ENCODE assay signal across 18 mouse cellular contexts in the genomic region with DNA sequence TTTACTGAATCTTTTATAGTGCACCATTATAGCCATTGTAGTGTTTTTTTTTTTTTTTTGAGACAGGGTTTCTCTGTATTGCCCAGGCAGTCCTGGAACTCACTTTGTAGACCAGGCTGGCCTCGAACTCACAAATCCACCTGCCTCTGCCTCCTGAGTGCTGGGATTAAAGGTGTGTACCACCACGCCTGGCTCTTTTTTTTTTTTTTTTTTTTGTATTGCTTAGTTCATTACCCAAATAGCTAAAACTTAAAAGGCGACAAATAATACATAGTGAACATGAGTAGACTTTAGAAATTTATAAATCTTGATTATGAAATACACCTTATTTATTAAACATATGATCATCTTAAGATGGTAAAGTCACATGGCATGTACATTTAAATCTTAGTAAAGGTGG. TPM values are rescaled to one million over a fixed set of nuclear protein-coding genes. Genes with fewer than 3 reads are reported as not detected.
DNase-seq lines count a peak whose midpoint lies in the region; ATAC-seq and TF ChIP-seq lines count a peak whose summit lies in the region.
"Had no signal": no experiment of that assay in that cellular context is flagged by ENCODE, and none has a peak within 500 bp of the region (broad histone marks: within the 10 kb centered on the region; RNA-seq: fewer than 3 reads in every experiment).

No protein-coding gene starts in this region.

- H3K4me3 ChIP-seq in intestine, embryonic 14.5 days (ENCODE audit: low read depth, low read length) = no peak overlapping the region
- H3K4me3 ChIP-seq in intestine, postnatal 0 days (ENCODE audit: low read depth, low read length) = no peak overlapping the region
- no peak overlapping the region for H3K4me3 ChIP-seq in CH12.LX (replicated peaks in 1 of 3; ENCODE audit: low read depth in 2 of 3, low read length in 2 of 3, poor library complexity in 1 of 3)
- H3K4me3 ChIP-seq in embryonic facial prominence, embryonic 13.5 days = no peak overlapping the region
- peak overlapping the region; percentile 50; the same call in 1 of the 2 replicates for H3K4me3 ChIP-seq in liver, postnatal 0 days (ENCODE audit: low read depth, low read length)
- no peak overlapping the region for H3K4me3 ChIP-seq in kidney, embryonic 15.5 days (replicated peaks)

- no peaks in the 10 kb centered on the region for H3K9me3 ChIP-seq in intestine, embryonic 14.5 days (ENCODE audit: control insufficient read depth, low read length)
- no peaks in the 10 kb centered on the region for H3K9me3 ChIP-seq in intestine, postnatal 0 days (ENCODE audit: control insufficient read depth)
- H3K9me3 ChIP-seq in CH12.LX (replicated peaks; ENCODE audit: low read length) = no peaks in the 10 kb centered on the region
- no peaks in the 10 kb centered on the region for H3K9me3 ChIP-seq in embryonic facial prominence, embryonic 13.5 days
- no peaks in the 10 kb centered on the region for H3K9me3 ChIP-seq in liver, postnatal 0 days (ENCODE audit: low read length)
- H3K9me3 ChIP-seq in kidney, embryonic 15.5 days (replicated peaks) = no peaks in the 10 kb centered on the region
- H3K9me3 ChIP-seq: embryonic facial prominence, embryonic 12.5 days; heart, embryonic 12.5 days; hindbrain, embryonic 15.5 days had no signal

- TF ChIP-seq EP300 in CH12.LX (IDR thresholded peaks at IDR 0.05; ENCODE audit: low read length) = no peak
- TF ChIP-seq EP300 in liver, postnatal 0 days (IDR thresholded peaks at IDR 0.05; ENCODE audit: low read depth) = no peak

- peak overlapping the region; percentile 94 for H3K4me2 ChIP-seq in intestine, embryonic 14.5 days (ENCODE audit: low read length)
- no peak overlapping the region for H3K4me2 ChIP-seq in intestine, postnatal 0 days (replicated peaks; ENCODE audit: low read depth)
- peak overlapping the region; percentile 56; the same call in 1 of the 2 replicates for H3K4me2 ChIP-seq in CH12.LX (ENCODE audit: insufficient read depth, low read depth, poor library complexity, severe bottlenecking)
- H3K4me2 ChIP-seq in embryonic facial prominence, embryonic 13.5 days = peak overlapping the region; percentile 68; the same call in 1 of the 2 replicates
- 0 out of 2 replicates have a peak overlapping the region, but pooled peaks have one; percentile 77 for H3K4me2 ChIP-seq in liver, postnatal 0 days (ENCODE audit: low read depth, low read length)
- H3K4me2 ChIP-seq in kidney, embryonic 15.5 days = no peak overlapping the region

- WGBS in intestine, embryonic 14.5 days = 78% methylated on average over 3 of the region's 3 CpGs
- WGBS in intestine, postnatal 0 days = 81% methylated on average over 3 of the region's 3 CpGs
- 71% methylated on average over 3 of the region's 3 CpGs for WGBS in embryonic facial prominence, embryonic 13.5 days
- 81% methylated on average over 3 of the region's 3 CpGs for WGBS in liver, postnatal 0 days (ENCODE audit: insufficient replicate concordance)
- WGBS in kidney, embryonic 15.5 days = 87% methylated on average over 3 of the region's 3 CpGs

- dilution Hi-C loops in CH12.LX (cut with MboI; ENCODE audit: extremely low pct_ligation_motif_present, extremely low pct_unique_long_range_greater_than_20kb, low sequenced_read_pairs) = no loop called here

- no peak for TF ChIP-seq POLR2A in CH12.LX (IDR thresholded peaks at IDR 0.05; ENCODE audit: low read depth, low read length)

- no peak overlapping the region for H3K9ac ChIP-seq in intestine, embryonic 14.5 days (ENCODE audit: low read length)
- no peak overlapping the region for H3K9ac ChIP-seq in intestine, postnatal 0 days (ENCODE audit: low read depth, low read length)
- peak overlapping the region; percentile 97; the same call in 1 of the 2 replicates for H3K9ac ChIP-seq in CH12.LX (ENCODE audit: insufficient read depth, low read depth)
- no peak overlapping the region for H3K9ac ChIP-seq in embryonic facial prominence, embryonic 13.5 days
- H3K9ac ChIP-seq in liver, postnatal 0 days (replicated peaks) = no peak overlapping the region
- H3K9ac ChIP-seq in kidney, embryonic 15.5 days = no peak overlapping the region
- H3K9ac ChIP-seq: hindbrain, embryonic 15.5 days had no signal

- no peak for ATAC-seq in intestine, embryonic 14.5 days (replicated peaks; ENCODE audit: low FRiP score, low TSS enrichment, low read depth)
- ATAC-seq in intestine, postnatal 0 days = no peak
- no peak for ATAC-seq in embryonic facial prominence, embryonic 13.5 days (ENCODE audit: insufficient number of reproducible peaks, insufficient read depth, low FRiP score, low TSS enrichment, low read depth)
- ATAC-seq in liver, postnatal 0 days = no peak
- no peak for ATAC-seq in kidney, embryonic 15.5 days (replicated peaks; ENCODE audit: low FRiP score)
- ATAC-seq: intestine, embryonic 16.5 days; Patski had no signal

- H3K27ac ChIP-seq in intestine, embryonic 14.5 days (ENCODE audit: low read depth) = no peak overlapping the region
- H3K27ac ChIP-seq in intestine, postnatal 0 days (ENCODE audit: low read depth, low read length) = no peak overlapping the region
- H3K27ac ChIP-seq in CH12.LX (ENCODE audit: insufficient read depth, low read depth) = no peak overlapping the region
- H3K27ac ChIP-seq in embryonic facial prominence, embryonic 13.5 days = no peak overlapping the region
- H3K27ac ChIP-seq in liver, postnatal 0 days (ENCODE audit: low read depth) = no peak overlapping the region
- no peak overlapping the region for H3K27ac ChIP-seq in kidney, embryonic 15.5 days
- H3K27ac ChIP-seq: hindbrain, embryonic 15.5 days had no signal

- H3K4me1 ChIP-seq in intestine, embryonic 14.5 days (replicated peaks; ENCODE audit: control insufficient read depth, insufficient read depth, low read length) = peaks cover 3% of the 10 kb centered on the region; the same call in 1 of the 2 replicates
- H3K4me1 ChIP-seq in intestine, postnatal 0 days (replicated peaks; ENCODE audit: control insufficient read depth, insufficient read depth, low read length) = no peaks in the 10 kb centered on the region; the same call in none of the 2 replicates
- H3K4me1 ChIP-seq in CH12.LX (ENCODE audit: control insufficient read depth in 1 of 2, insufficient read depth in 2 of 2) = peaks cover 7 to 44% of the 10 kb centered on the region in 2 experiments; a peak in 3 of 4 replicates
- H3K4me1 ChIP-seq in embryonic facial prominence, embryonic 13.5 days = peaks cover 10% of the 10 kb centered on the region
- peaks cover 7% of the 10 kb centered on the region; the same call in 1 of the 2 replicates for H3K4me1 ChIP-seq in liver, postnatal 0 days (ENCODE audit: insufficient read depth)
- peaks cover 28% of the 10 kb centered on the region for H3K4me1 ChIP-seq in kidney, embryonic 15.5 days

- DNase-seq in intestine, embryonic 14.5 days (ENCODE audit: low spot score) = no peak
- no peak for DNase-seq in CH12.LX (ENCODE audit: extremely low read depth)
- DNase-seq in liver, postnatal 0 days = no peak
- no peak for DNase-seq in kidney, postnatal 10 days
- DNase-seq: adrenal gland, adult 8-10 months; cerebellum, adult 9-10 months; heart, postnatal 4 days; thymus, postnatal 4 days had no signal

- no peaks in the 10 kb centered on the region for H3K36me3 ChIP-seq in intestine, embryonic 14.5 days (ENCODE audit: control insufficient read depth, insufficient read depth, low read length)
- H3K36me3 ChIP-seq in intestine, postnatal 0 days (ENCODE audit: control insufficient read depth, insufficient read depth) = no peaks in the 10 kb centered on the region
- H3K36me3 ChIP-seq in CH12.LX (replicated peaks in 1 of 2; ENCODE audit: control insufficient read depth in 1 of 2, insufficient read depth in 1 of 2, low read length in 1 of 2) = no peaks in the 10 kb centered on the region
- no peaks in the 10 kb centered on the region for H3K36me3 ChIP-seq in embryonic facial prominence, embryonic 13.5 days
- no peaks in the 10 kb centered on the region for H3K36me3 ChIP-seq in liver, postnatal 0 days (replicated peaks; ENCODE audit: insufficient read depth, low read length)
- H3K36me3 ChIP-seq in kidney, embryonic 15.5 days = no peaks in the 10 kb centered on the region
- H3K36me3 ChIP-seq: embryonic facial prominence, embryonic 12.5 days; heart, embryonic 12.5 days; hindbrain, embryonic 15.5 days had no signal

- H3K79me2 ChIP-seq in CH12.LX (replicated peaks; ENCODE audit: control insufficient read depth, extremely low read depth, insufficient read depth, poor library complexity, severe bottlenecking) = no peaks in the 10 kb centered on the region

- TF ChIP-seq RAD21 in CH12.LX (IDR thresholded peaks at IDR 0.05; ENCODE audit: low read depth, low read length) = no peak

- no peaks in the 10 kb centered on the region for H3K27me3 ChIP-seq in intestine, embryonic 14.5 days (replicated peaks; ENCODE audit: control insufficient read depth, insufficient read depth, low read length)
- H3K27me3 ChIP-seq in intestine, postnatal 0 days (replicated peaks; ENCODE audit: control insufficient read depth, insufficient read depth, low read length) = no peaks in the 10 kb centered on the region
- no peaks in the 10 kb centered on the region for H3K27me3 ChIP-seq in CH12.LX (replicated peaks)
- no peaks in the 10 kb centered on the region for H3K27me3 ChIP-seq in embryonic facial prominence, embryonic 13.5 days
- no peaks in the 10 kb centered on the region for H3K27me3 ChIP-seq in liver, postnatal 0 days (ENCODE audit: insufficient read depth, low read length)
- no peaks in the 10 kb centered on the region for H3K27me3 ChIP-seq in kidney, embryonic 15.5 days
- H3K27me3 ChIP-seq: embryonic facial prominence, embryonic 12.5 days; heart, embryonic 12.5 days; hindbrain, embryonic 15.5 days; Patski had no signal

- no peak for TF ChIP-seq CTCF in intestine, postnatal 0 days (IDR thresholded peaks at IDR 0.05; ENCODE audit: low read depth)
- TF ChIP-seq CTCF in CH12.LX (conservative IDR thresholded peaks at IDR 0.05 in 1 of 2, IDR thresholded peaks at IDR 0.05 in 1 of 2; ENCODE audit: low read depth in 2 of 2, low read length in 2 of 2) = no peak
- no peak for TF ChIP-seq CTCF in liver, postnatal 0 days (IDR thresholded peaks at IDR 0.05; ENCODE audit: low read depth)

- in situ Hi-C loops in CH12.LX (cut with MboI; ENCODE audit: low pct_ligation_motif_present, low pct_unique_long_range_greater_than_20kb, low sequenced_read_pairs) = no loop called here

RNA-seq across cellular contexts. Expression of gene Hist1h2bh, which starts 1.7 kb away (rescaled TPM):
- 0.47 and 1.1 TPM in 2 replicates for polyA plus RNA-seq in intestine, embryonic 14.5 days (2014; fragmentation: Nextera tagmentation; extraction: Ambion mirVana)
- polyA plus RNA-seq in intestine, postnatal 0 days (2015; fragmentation: Nextera tagmentation; extraction: Ambion mirVana) = 0.18 and 0.23 TPM in 2 replicates
- total RNA-seq in CH12.LX (2012; rRNA removed) (261 and 290 TPM in 2 replicates), CH12.LX (2014; rRNA removed) (5.7 and 8.0 TPM in 2 replicates)
- polyA plus RNA-seq in CH12.LX (2012; ENCODE audit: insufficient read length, low read depth) = 0.56 and 0.77 TPM in 2 replicates
- 0.98 and 1.4 TPM in 2 replicates for polyA plus RNA-seq in embryonic facial prominence, embryonic 13.5 days (2015; fragmentation: Nextera tagmentation; extraction: Ambion mirVana)
- polyA plus RNA-seq in liver, postnatal 0 days (2015; fragmentation: Nextera tagmentation; extraction: Ambion mirVana) = 0.58 and 0.64 TPM in 2 replicates
- polyA plus RNA-seq in kidney, embryonic 15.5 days (2015; fragmentation: Nextera tagmentation; extraction: Ambion mirVana) = 0.91 and 1.1 TPM in 2 replicates

RNA-seq across cellular contexts. Expression of gene Hist1h3f, which starts 2.4 kb away (rescaled TPM):
- 1.1 and 1.2 TPM in 2 replicates for polyA plus RNA-seq in intestine, embryonic 14.5 days (2014; fragmentation: Nextera tagmentation; extraction: Ambion mirVana)
- polyA plus RNA-seq in intestine, postnatal 0 days (2015; fragmentation: Nextera tagmentation; extraction: Ambion mirVana) = 0.37 TPM in 1 of 2 replicates, not detected in the other
- 553 and 608 TPM in 2 replicates for total RNA-seq in CH12.LX (2012; rRNA removed)
- 5.1 and 8.0 TPM in 2 replicates for total RNA-seq in CH12.LX (2014; rRNA removed)
- polyA plus RNA-seq in CH12.LX (2012; ENCODE audit: insufficient read length, low read depth) = 0.23 and 0.30 TPM in 2 replicates
- polyA plus RNA-seq in embryonic facial prominence, embryonic 13.5 days (2015; fragmentation: Nextera tagmentation; extraction: Ambion mirVana) = 1.2 and 1.3 TPM in 2 replicates
- 1.3 and 1.5 TPM in 2 replicates for polyA plus RNA-seq in liver, postnatal 0 days (2015; fragmentation: Nextera tagmentation; extraction: Ambion mirVana)
- polyA plus RNA-seq in kidney, embryonic 15.5 days (2015; fragmentation: Nextera tagmentation; extraction: Ambion mirVana) = 0.86 and 1.3 TPM in 2 replicates

RNA-seq across cellular contexts. Expression of gene Hist1h3g, which starts 6.3 kb away (rescaled TPM):
- 6.1 and 8.1 TPM in 2 replicates for polyA plus RNA-seq in intestine, embryonic 14.5 days (2014; fragmentation: Nextera tagmentation; extraction: Ambion mirVana)
- polyA plus RNA-seq in intestine, postnatal 0 days (2015; fragmentation: Nextera tagmentation; extraction: Ambion mirVana) = 1.2 and 2.1 TPM in 2 replicates
- total RNA-seq in CH12.LX (2012; rRNA removed) (608 and 749 TPM in 2 replicates), CH12.LX (2014; rRNA removed) (50.1 and 75.3 TPM in 2 replicates)
- 3.4 and 3.6 TPM in 2 replicates for polyA plus RNA-seq in CH12.LX (2012; ENCODE audit: insufficient read length, low read depth)
- 5.3 and 6.7 TPM in 2 replicates for polyA plus RNA-seq in embryonic facial prominence, embryonic 13.5 days (2015; fragmentation: Nextera tagmentation; extraction: Ambion mirVana)
- 3.7 and 6.3 TPM in 2 replicates for polyA plus RNA-seq in liver, postnatal 0 days (2015; fragmentation: Nextera tagmentation; extraction: Ambion mirVana)
- 6.6 and 6.9 TPM in 2 replicates for polyA plus RNA-seq in kidney, embryonic 15.5 days (2015; fragmentation: Nextera tagmentation; extraction: Ambion mirVana)
- polyA plus RNA-seq: midbrain, postnatal 0 days had no signal

RNA-seq across cellular contexts. Expression of gene Hist1h2af, which starts 7.8 kb away (rescaled TPM):
- 12.1 and 15.7 TPM in 2 replicates for polyA plus RNA-seq in intestine, embryonic 14.5 days (2014; fragmentation: Nextera tagmentation; extraction: Ambion mirVana)
- 2.7 and 3.0 TPM in 2 replicates for polyA plus RNA-seq in intestine, postnatal 0 days (2015; fragmentation: Nextera tagmentation; extraction: Ambion mirVana)
- 824 and 932 TPM in 2 replicates for total RNA-seq in CH12.LX (2012; rRNA removed)
- total RNA-seq in CH12.LX (2014; rRNA removed) = 45.2 and 57.1 TPM in 2 replicates
- polyA plus RNA-seq in CH12.LX (2012; ENCODE audit: insufficient read length, low read depth) = 68.6 and 97.0 TPM in 2 replicates
- polyA plus RNA-seq in embryonic facial prominence, embryonic 13.5 days (2015; fragmentation: Nextera tagmentation; extraction: Ambion mirVana) = 6.6 and 13.4 TPM in 2 replicates
- 9.7 and 9.8 TPM in 2 replicates for polyA plus RNA-seq in liver, postnatal 0 days (2015; fragmentation: Nextera tagmentation; extraction: Ambion mirVana)
- polyA plus RNA-seq in kidney, embryonic 15.5 days (2015; fragmentation: Nextera tagmentation; extraction: Ambion mirVana) = 3.3 and 7.3 TPM in 2 replicates

RNA-seq across cellular contexts. Expression of gene Hist1h4f, which starts 10.0 kb away (rescaled TPM):
- polyA plus RNA-seq in intestine, embryonic 14.5 days (2014; fragmentation: Nextera tagmentation; extraction: Ambion mirVana) = 1.3 and 1.4 TPM in 2 replicates
- polyA plus RNA-seq in intestine, postnatal 0 days (2015; fragmentation: Nextera tagmentation; extraction: Ambion mirVana) = 0.46 TPM in 1 of 2 replicates, not detected in the other
- total RNA-seq in CH12.LX (2012; rRNA removed) (4,390 and 4,902 TPM in 2 replicates), CH12.LX (2014; rRNA removed) (17.8 and 27.1 TPM in 2 replicates)
- 4.0 and 9.0 TPM in 2 replicates for polyA plus RNA-seq in CH12.LX (2012; ENCODE audit: insufficient read length, low read depth)
- 2.9 TPM in 1 of 2 replicates, not detected in the other for polyA plus RNA-seq in embryonic facial prominence, embryonic 13.5 days (2015; fragmentation: Nextera tagmentation; extraction: Ambion mirVana)
- polyA plus RNA-seq in liver, postnatal 0 days (2015; fragmentation: Nextera tagmentation; extraction: Ambion mirVana) = 1.1 and 1.2 TPM in 2 replicates
- 0.96 and 1.3 TPM in 2 replicates for polyA plus RNA-seq in kidney, embryonic 15.5 days (2015; fragmentation: Nextera tagmentation; extraction: Ambion mirVana)
- polyA plus RNA-seq: hindbrain, embryonic 15.5 days; liver, adult 2 months; midbrain, postnatal 0 days; Patski had no signal

Comparison
In these comparisons a context has a peak if more than half of its experiments do, and no peak if none do; other contexts are left out.
1. H3K4me2 ChIP-seq: peak in intestine, embryonic 14.5 days (single experiment), CH12.LX (single experiment), embryonic facial prominence, embryonic 13.5 days (single experiment) and liver, postnatal 0 days (single experiment); none in intestine, postnatal 0 days (single experiment) and kidney, embryonic 15.5 days (single experiment).